ENCODE assay signal across 10 mouse cellular contexts in the genomic region with DNA sequence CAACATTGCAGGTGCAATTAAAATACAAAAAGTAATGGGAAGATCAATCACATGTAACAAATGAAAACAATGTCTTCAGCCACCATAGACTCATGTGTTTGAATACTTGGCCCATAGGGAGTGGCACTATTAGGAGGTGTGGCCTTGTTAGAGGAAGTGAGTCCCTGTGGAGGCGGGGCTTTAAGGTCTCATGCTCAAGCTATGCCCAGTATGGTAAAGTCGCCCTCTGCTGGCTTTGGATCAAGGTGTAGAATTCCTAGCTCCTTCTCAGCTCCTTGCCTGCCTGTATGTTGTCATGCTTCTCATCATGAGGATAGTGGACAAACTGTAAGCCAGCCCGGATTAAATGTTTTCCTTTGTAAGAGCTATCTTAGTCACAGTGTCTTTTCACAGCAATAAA. TPM values are rescaled to one million over a fixed set of nuclear protein-coding genes. Genes with fewer than 3 reads are reported as not detected.
DNase-seq lines count a peak whose midpoint lies in the region; ATAC-seq and TF ChIP-seq lines count a peak whose summit lies in the region.
"Had no signal": no experiment of that assay in that cellular context is flagged by ENCODE, and none has a peak within 500 bp of the region (broad histone marks: within the 10 kb centered on the region; RNA-seq: fewer than 3 reads in every experiment).

No protein-coding gene starts in this region.

- H3K27me3 ChIP-seq in splenic B cell, adult 2 months (ENCODE audit: control insufficient read depth, insufficient read depth, low read length, poor library complexity, severe bottlenecking) = no peaks in the 10 kb centered on the region
- H3K27me3 ChIP-seq in heart, embryonic 12.5 days (replicated peaks) = no peaks in the 10 kb centered on the region
- H3K27me3 ChIP-seq: embryonic facial prominence, embryonic 12.5 days; limb, embryonic 13.5 days had no signal

- H3K4me3 ChIP-seq in lung, adult 2 months (replicated peaks; ENCODE audit: extremely low read depth, low read depth, low read length) = no peak overlapping the region
- no peak overlapping the region for H3K4me3 ChIP-seq in heart, embryonic 12.5 days
- H3K4me3 ChIP-seq: embryonic facial prominence, embryonic 12.5 days; limb, embryonic 13.5 days had no signal

- no peak overlapping the region for H3K27ac ChIP-seq in heart, embryonic 12.5 days (ENCODE audit: poor library complexity, severe bottlenecking)
- H3K27ac ChIP-seq: embryonic facial prominence, embryonic 12.5 days; limb, embryonic 13.5 days had no signal

- no peak for ATAC-seq in heart, embryonic 12.5 days (ENCODE audit: insufficient number of reproducible peaks, low FRiP score)

- H3K9ac ChIP-seq in heart, embryonic 12.5 days = no peak overlapping the region
- H3K9ac ChIP-seq: embryonic facial prominence, embryonic 12.5 days; limb, embryonic 13.5 days had no signal

- no peak overlapping the region for H3K4me2 ChIP-seq in heart, embryonic 12.5 days
- H3K4me2 ChIP-seq: embryonic facial prominence, embryonic 12.5 days; limb, embryonic 13.5 days had no signal

- no peak for TF ChIP-seq POLR2A in lung, adult 2 months (IDR thresholded peaks at IDR 0.05; ENCODE audit: borderline replicate concordance, extremely low read depth, low read depth, low read length)

- peak; percentile 18 to 24 for DNase-seq in lung, adult 18-20 months
- no peak for DNase-seq in lung, adult 2 months
- DNase-seq in adipocyte (ENCODE audit: low spot score) = peak; percentile 30
- DNase-seq in large intestine, adult 2 months (ENCODE audit: low read depth, low spot score) = peak; percentile 33
- peak; percentile 67 for DNase-seq in splenic B cell, adult 2 months (ENCODE audit: low read depth, low spot score)
- DNase-seq in cerebellum, postnatal 25 days = no peak
- DNase-seq in MN1 (ENCODE audit: low spot score) = no peak

- no peaks in the 10 kb centered on the region for H3K9me3 ChIP-seq in heart, embryonic 12.5 days (replicated peaks)
- H3K9me3 ChIP-seq: embryonic facial prominence, embryonic 12.5 days; limb, embryonic 13.5 days had no signal

- H3K4me1 ChIP-seq in lung, adult 2 months (ENCODE audit: control insufficient read depth, insufficient read depth, low read length) = no peaks in the 10 kb centered on the region
- no peaks in the 10 kb centered on the region for H3K4me1 ChIP-seq in heart, embryonic 12.5 days (replicated peaks)
- H3K4me1 ChIP-seq: embryonic facial prominence, embryonic 12.5 days; limb, embryonic 13.5 days had no signal

- no peak for TF ChIP-seq CTCF in lung, adult 2 months (IDR thresholded peaks at IDR 0.05; ENCODE audit: insufficient read depth, low read length)

- H3K36me3 ChIP-seq in splenic B cell, adult 2 months (ENCODE audit: control insufficient read depth, insufficient read depth, low read length, poor library complexity, severe bottlenecking) = peaks cover 23% of the 10 kb centered on the region
- H3K36me3 ChIP-seq in heart, embryonic 12.5 days = peaks cover 76% of the 10 kb centered on the region

- WGBS in lung, adult 2 months = 87% methylated on average over 3 of the region's 3 CpGs
- 67% methylated on average over 3 of the region's 3 CpGs for WGBS in large intestine, adult 2 months
- WGBS in heart, embryonic 12.5 days = 82% methylated on average over 3 of the region's 3 CpGs

RNA-seq across cellular contexts. Expression of gene Ltn1, which starts 27.4 kb away (rescaled TPM):
- polyA plus RNA-seq in lung, adult 2 months (2012; rRNA removed) = 3.8 and 6.3 TPM in 2 replicates
- 4.1 and 6.6 TPM in 2 replicates for polyA plus RNA-seq in large intestine, adult 2 months (2012; rRNA removed)
- 26.6 and 29.6 TPM in 2 replicates for polyA plus RNA-seq in heart, embryonic 12.5 days (2016; fragmentation: Nextera tagmentation; extraction: Ambion mirVana)

RNA-seq across cellular contexts. Expression of gene Rwdd2b, which starts 35.4 kb away (rescaled TPM):
- 1.9 and 3.4 TPM in 2 replicates for polyA plus RNA-seq in lung, adult 2 months (2012; rRNA removed)
- 24.4 and 34.8 TPM in 2 replicates for polyA plus RNA-seq in large intestine, adult 2 months (2012; rRNA removed)
- 11.3 and 13.1 TPM in 2 replicates for polyA plus RNA-seq in heart, embryonic 12.5 days (2016; fragmentation: Nextera tagmentation; extraction: Ambion mirVana)

RNA-seq across cellular contexts. Expression of gene Usp16, which starts 49.5 kb away (rescaled TPM):
- 13.9 and 19.0 TPM in 2 replicates for polyA plus RNA-seq in lung, adult 2 months (2012; rRNA removed)
- 25.2 and 27.0 TPM in 2 replicates for polyA plus RNA-seq in large intestine, adult 2 months (2012; rRNA removed)
- polyA plus RNA-seq in heart, embryonic 12.5 days (2016; fragmentation: Nextera tagmentation; extraction: Ambion mirVana) = 35.8 and 37.0 TPM in 2 replicates

RNA-seq across cellular contexts. Expression of gene N6amt1, which starts 51.0 kb away (rescaled TPM):
- 6.2 and 6.7 TPM in 2 replicates for polyA plus RNA-seq in lung, adult 2 months (2012; rRNA removed)
- polyA plus RNA-seq in large intestine, adult 2 months (2012; rRNA removed) = 3.6 and 5.1 TPM in 2 replicates
- 22.5 and 24.4 TPM in 2 replicates for polyA plus RNA-seq in heart, embryonic 12.5 days (2016; fragmentation: Nextera tagmentation; extraction: Ambion mirVana)

Comparison
In these comparisons a context has a peak if more than half of its experiments do, and no peak if none do; other contexts are left out.
1. DNase-seq: peak in lung, adult 18-20 months (2 of 2), adipocyte (single experiment), large intestine, adult 2 months (single experiment) and splenic B cell, adult 2 months (single experiment); none in lung, adult 2 months (single experiment), cerebellum, postnatal 25 days (0 of 2) and MN1 (single experiment).